Comparison of ENCODE assay signal across 8 mouse cellular contexts in genomic region chr5:149053352-149054168, GRCm38 (mm10). TPM values are rescaled to one million over a fixed set of nuclear protein-coding genes. Genes with fewer than 3 reads are reported as not detected.
DNase-seq lines count a peak whose midpoint lies in the region; ATAC-seq and TF ChIP-seq lines count a peak whose summit lies in the region.

No protein-coding gene starts in this region.

- DNase-seq in heart, adult 2 months = no peak
- peak; percentile 43 for DNase-seq in hindbrain, embryonic 11.5 days (ENCODE audit: low spot score)
- no peak for DNase-seq in right cerebral cortex, postnatal 14 days

- TF ChIP-seq EP300 in heart, adult 2 months (IDR thresholded peaks at IDR 0.05; ENCODE audit: insufficient read depth, low read depth, low read length) = no peak

- peaks cover 20% of the 10 kb centered on the region for H3K36me3 ChIP-seq in heart, embryonic 14.5 days (ENCODE audit: control insufficient read depth, insufficient read depth, low read length)
- H3K36me3 ChIP-seq in heart, adult 2 months (ENCODE audit: control insufficient read depth, insufficient read depth, low read length) = peaks cover 18% of the 10 kb centered on the region
- peaks cover 19% of the 10 kb centered on the region for H3K36me3 ChIP-seq in C2C12 (ENCODE audit: control insufficient read depth, insufficient read depth)
- H3K36me3 ChIP-seq in hindbrain, embryonic 11.5 days (ENCODE audit: control insufficient read depth, insufficient read depth, low read length) = no peaks in the 10 kb centered on the region

- peaks cover 21% of the 10 kb centered on the region for H3K79me3 ChIP-seq in C2C12 (ENCODE audit: low read depth)

- peaks cover 0 to 8% of the 10 kb centered on the region in 2 experiments; a peak in 2 of 4 replicates for H3K4me1 ChIP-seq in heart, embryonic 14.5 days (ENCODE audit: control insufficient read depth in 2 of 2, insufficient read depth in 2 of 2, low read length in 2 of 2)
- H3K4me1 ChIP-seq in heart, adult 2 months (ENCODE audit: control insufficient read depth, insufficient read depth, low read length) = no peaks in the 10 kb centered on the region; the same call in 1 of the 2 replicates
- peaks cover 5% of the 10 kb centered on the region; the same call in 1 of the 2 replicates for H3K4me1 ChIP-seq in bone marrow macrophage, adult 2 months (ENCODE audit: control insufficient read depth, insufficient read depth, low read length)
- no peaks in the 10 kb centered on the region; the same call in 1 of the 2 replicates for H3K4me1 ChIP-seq in hindbrain, embryonic 11.5 days (replicated peaks; ENCODE audit: control insufficient read depth, insufficient read depth, low read length)

- H3K27ac ChIP-seq in heart, embryonic 14.5 days (replicated peaks in 1 of 2; ENCODE audit: control insufficient read depth in 1 of 2, insufficient read depth in 1 of 2, low read depth in 2 of 2, low read length in 2 of 2) = peak overlapping the region in 1 of 2 experiments; percentile 100; a peak in 3 of 4 replicates
- H3K27ac ChIP-seq in heart, adult 2 months = no peak overlapping the region
- H3K27ac ChIP-seq in bone marrow macrophage, adult 2 months (ENCODE audit: insufficient read depth, low read depth, low read length) = no peak overlapping the region
- peak overlapping the region; percentile 99 for H3K27ac ChIP-seq in hindbrain, embryonic 11.5 days (ENCODE audit: low read depth, low read length)

- intact Hi-C loops in heart, adult 2 months (cut with DNase I) = loop anchor here (5.0 kb wide), 2 partner anchors 146 to 174 kb away; no protein-coding TSS in a partner anchor

- peak overlapping the region; percentile 62 to 85 for H3K4me3 ChIP-seq in heart, embryonic 14.5 days (ENCODE audit: control insufficient read depth in 1 of 2, insufficient read depth in 1 of 2, low read depth in 1 of 2, low read length in 2 of 2)
- H3K4me3 ChIP-seq in heart, adult 2 months = no peak overlapping the region
- H3K4me3 ChIP-seq in C2C12 (ENCODE audit: insufficient read depth, poor library complexity, severe bottlenecking) = peak overlapping the region; percentile 82
- H3K4me3 ChIP-seq in bone marrow macrophage, adult 2 months (ENCODE audit: insufficient read depth, low read length) = peak overlapping the region; percentile 56
- H3K4me3 ChIP-seq in hindbrain, embryonic 11.5 days (ENCODE audit: low read depth, low read length) = peak overlapping the region; percentile 76

- TF ChIP-seq CTCF in heart, adult 2 months (IDR thresholded peaks at IDR 0.05) = no peak
- TF ChIP-seq CTCF in C2C12 (IDR thresholded peaks at IDR 0.05; ENCODE audit: control insufficient read depth, insufficient read depth, insufficient read length) = no peak
- TF ChIP-seq CTCF in bone marrow macrophage, adult 2 months (IDR thresholded peaks at IDR 0.05; ENCODE audit: low read depth, low read length) = no peak

- no peak; the same call in none of the 2 replicates for ATAC-seq in heart, embryonic 14.5 days (ENCODE audit: insufficient number of reproducible peaks, insufficient read depth, low FRiP score, low read depth)
- peak; percentile 56 for ATAC-seq in hindbrain, embryonic 11.5 days (ENCODE audit: low FRiP score)
- peak; percentile 26 for ATAC-seq in megakaryocyte-erythroid progenitor cell, adult 5-6 weeks (replicated peaks; ENCODE audit: low FRiP score, low TSS enrichment, poor library complexity, severe bottlenecking)
- ATAC-seq in inflammation-experienced regulatory T-cells, adult 6 months = no peak

- H3K27me3 ChIP-seq in heart, embryonic 14.5 days (ENCODE audit: control insufficient read depth, insufficient read depth, low read length) = no peaks in the 10 kb centered on the region
- H3K27me3 ChIP-seq in heart, adult 2 months (ENCODE audit: control insufficient read depth, insufficient read depth, low read length) = no peaks in the 10 kb centered on the region
- H3K27me3 ChIP-seq in C2C12 (ENCODE audit: control insufficient read depth, insufficient read depth, insufficient read length) = no peaks in the 10 kb centered on the region
- H3K27me3 ChIP-seq in hindbrain, embryonic 11.5 days (ENCODE audit: control insufficient read depth, insufficient read depth, low read length) = no peaks in the 10 kb centered on the region

- no peaks in the 10 kb centered on the region for H3K9me3 ChIP-seq in heart, embryonic 14.5 days (ENCODE audit: control insufficient read depth, low read length)
- H3K9me3 ChIP-seq in hindbrain, embryonic 11.5 days (ENCODE audit: control insufficient read depth, low read length) = no peaks in the 10 kb centered on the region

- no peak for TF ChIP-seq POLR2A in heart, adult 2 months (IDR thresholded peaks at IDR 0.05; ENCODE audit: insufficient read depth, low read depth, low read length)
- TF ChIP-seq POLR2A in bone marrow macrophage, adult 2 months (IDR thresholded peaks at IDR 0.05; ENCODE audit: borderline replicate concordance, low read depth, low read length) = no peak

- 0 out of 2 replicates have a peak, but pooled peaks cover 2% of the 10 kb centered on the region for H3K79me2 ChIP-seq in heart, adult 2 months (replicated peaks; ENCODE audit: control insufficient read depth, insufficient read depth, low read length)
- peaks cover 39% of the 10 kb centered on the region for H3K79me2 ChIP-seq in C2C12 (ENCODE audit: control insufficient read depth, insufficient read depth)

- H3K4me2 ChIP-seq in heart, embryonic 14.5 days (ENCODE audit: low read length) = peak overlapping the region; percentile 97
- peak overlapping the region; percentile 90 for H3K4me2 ChIP-seq in hindbrain, embryonic 11.5 days (replicated peaks; ENCODE audit: low read depth, low read length)

- peak overlapping the region; percentile 63 for H3ac ChIP-seq in C2C12 (ENCODE audit: control insufficient read depth, insufficient read length, low read depth)

- 9% methylated on average over 20 of the region's 34 CpGs for WGBS in heart, embryonic 14.5 days
- 8% methylated on average over 33 of the region's 34 CpGs for WGBS in heart, adult 2 months
- 3% methylated on average over 28 of the region's 34 CpGs for WGBS in hindbrain, embryonic 11.5 days

- peak overlapping the region; percentile 86 for H3K9ac ChIP-seq in heart, embryonic 14.5 days (ENCODE audit: low read length)
- no peak overlapping the region for H3K9ac ChIP-seq in heart, adult 2 months (ENCODE audit: low read depth, low read length)
- H3K9ac ChIP-seq in hindbrain, embryonic 11.5 days (ENCODE audit: low read depth, low read length) = peak overlapping the region; percentile 83

TF ChIP-seq in C2C12, 6 proteins besides CTCF, POLR2A, EP300 and RAD21:
- TF ChIP-seq FOSL1 (IDR thresholded peaks at IDR 0.05; ENCODE audit: insufficient read depth, low read length, poor library complexity, severe bottlenecking) = no peak
- no peak for TF ChIP-seq MYOD1 (IDR thresholded peaks at IDR 0.05; ENCODE audit: control insufficient read depth, insufficient read length, low read depth)
- TF ChIP-seq MAX (IDR thresholded peaks at IDR 0.05) = no peak
- TF ChIP-seq MYOG (IDR thresholded peaks at IDR 0.05; ENCODE audit: control insufficient read depth, extremely low read depth, insufficient read length) = no peak
- TF ChIP-seq CEBPB (IDR thresholded peaks at IDR 0.05; ENCODE audit: low read depth) = no peak
- TF ChIP-seq USF1 (IDR thresholded peaks at IDR 0.05; ENCODE audit: low read depth) = no peak
TF ChIP-seq in C2C12: peak in this region for 0.

RNA-seq across cellular contexts. Expression of gene Gm42791, which starts 58.6 kb away (rescaled TPM):
- 1.4 TPM in 1 of 2 replicates, not detected in the other for polyA plus RNA-seq in heart, embryonic 14.5 days (2014; fragmentation: Nextera tagmentation; extraction: Ambion mirVana)
- 1 to 10 TPM; 5.7 to 5.9 TPM for total RNA-seq in heart, adult 2 months (2021)
- polyA plus RNA-seq in heart, adult 2 months (2012; rRNA removed) = not detected in 2 replicates
- not detected for polyA plus RNA-seq in C2C12 (2012; fragmentation: generic; extraction: Trizol)
- 0.78 TPM in 1 of 2 replicates, not detected in the other for polyA plus RNA-seq in bone marrow macrophage, adult 2 months (2012; ENCODE audit: insufficient read depth, insufficient read length, missing spikeins)
- polyA plus RNA-seq in hindbrain, embryonic 11.5 days (2014; fragmentation: Nextera tagmentation; extraction: Ambion mirVana) = not detected in 2 replicates
- total RNA-seq in megakaryocyte-erythroid progenitor cell, adult 5-6 weeks (2014; fragmentation: Nextera tagmentation) = 12.5 TPM in 1 of 2 replicates, not detected in the other
- 7.8 and 10.8 TPM in 2 replicates for total RNA-seq in megakaryocyte-erythroid progenitor cell, adult 5-6 weeks (2017)
- polyA plus RNA-seq in inflammation-experienced regulatory T-cells, adult 6 months (2017; shearing (Covaris generic)) = not detected

Comparison
In these comparisons a context has a peak if more than half of its experiments do, and no peak if none do; other contexts are left out.
1. ATAC-seq: peak in hindbrain, embryonic 11.5 days (single experiment) and megakaryocyte-erythroid progenitor cell, adult 5-6 weeks (single experiment); none in heart, embryonic 14.5 days (single experiment) and inflammation-experienced regulatory T-cells, adult 6 months (single experiment).